In genomic region chr7:44429534-44430488, GRCm38 (mm10) we compare ENCODE assay signal across 9 mouse cellular contexts. TPM values are rescaled to one million over a fixed set of nuclear protein-coding genes. Genes with fewer than 3 reads are reported as not detected.
DNase-seq lines count a peak whose midpoint lies in the region; ATAC-seq and TF ChIP-seq lines count a peak whose summit lies in the region.
"Had no signal": no experiment of that assay in that cellular context is flagged by ENCODE, and none has a peak within 500 bp of the region (broad histone marks: within the 10 kb centered on the region; RNA-seq: fewer than 3 reads in every experiment).

No protein-coding gene starts in this region.

- DNase-seq in heart, embryonic 10.5 days (ENCODE audit: low spot score): no peak
- DNase-seq in heart, adult 8-10 months (ENCODE audit: low spot score): no peak
- DNase-seq in forebrain, embryonic 10.5 days (ENCODE audit: extremely low spot score, low spot score): peak; percentile 36
- DNase-seq in left cerebral cortex, postnatal 25 days (ENCODE audit: low spot score in 2 of 2): peak; percentile 60 to 71
- peak; percentile 39 for DNase-seq in retina, postnatal 1 day
- DNase-seq in gastrocnemius, postnatal 4 days (ENCODE audit: low spot score in 2 of 2): no peak

- intact Hi-C loops in left cerebral cortex, postnatal 25 days (cut with DNase I): loop anchor here (1.0 kb wide), 1 partner anchor 11 kb away; no protein-coding TSS in a partner anchor

- 0 out of 2 replicates have a peak overlapping the region, but pooled peaks have one; percentile 3 for H3K27ac ChIP-seq in heart, embryonic 10.5 days
- H3K27ac ChIP-seq in ES-Bruce4 (ENCODE audit: insufficient read depth, low read length): no peak overlapping the region
- H3K27ac ChIP-seq in forebrain, embryonic 10.5 days: peak overlapping the region; percentile 98

- no peak overlapping the region for H3K9ac ChIP-seq in ES-Bruce4 (ENCODE audit: low read depth, poor library complexity, severe bottlenecking)

- H3K4me3 ChIP-seq in heart, embryonic 10.5 days: peak overlapping the region; percentile 62
- peak overlapping the region; percentile 42 for H3K4me3 ChIP-seq in ES-Bruce4 (ENCODE audit: low read depth, low read length)
- H3K4me3 ChIP-seq in forebrain, embryonic 10.5 days: peak overlapping the region; percentile 81
- H3K4me3 ChIP-seq: megakaryocyte, embryonic 14.5 days had no signal

- WGBS in heart, embryonic 10.5 days: 2% methylated on average over 32 of the region's 32 CpGs
- under 1% methylated on average over 31 of the region's 32 CpGs for WGBS in forebrain, embryonic 10.5 days

- ATAC-seq in CD4-positive, CD25-positive, alpha-beta regulatory T cell, adult 4 months: no peak

- no peaks in the 10 kb centered on the region for H3K9me3 ChIP-seq in heart, embryonic 10.5 days
- no peaks in the 10 kb centered on the region for H3K9me3 ChIP-seq in ES-Bruce4 (replicated peaks; ENCODE audit: control insufficient read depth, insufficient read depth, low read length, poor library complexity, severe bottlenecking)
- no peaks in the 10 kb centered on the region for H3K9me3 ChIP-seq in forebrain, embryonic 10.5 days
- H3K9me3 ChIP-seq: megakaryocyte, embryonic 14.5 days had no signal

- TF ChIP-seq EP300 in ES-Bruce4 (IDR thresholded peaks at IDR 0.05; ENCODE audit: insufficient read depth, low read depth, low read length): no peak

- no peak for TF ChIP-seq POLR2A in ES-Bruce4 (IDR thresholded peaks at IDR 0.05; ENCODE audit: insufficient read depth, low read length)

- H3K36me3 ChIP-seq in heart, embryonic 10.5 days: no peaks in the 10 kb centered on the region
- no peaks in the 10 kb centered on the region for H3K36me3 ChIP-seq in ES-Bruce4 (ENCODE audit: control insufficient read depth, insufficient read depth, low read length, poor library complexity, severe bottlenecking)
- H3K36me3 ChIP-seq in forebrain, embryonic 10.5 days (replicated peaks): peaks cover 6% of the 10 kb centered on the region; the same call in 1 of the 2 replicates

- TF ChIP-seq CTCF in ES-Bruce4 (IDR thresholded peaks at IDR 0.05; ENCODE audit: low read depth, low read length): no peak

- H3K27me3 ChIP-seq in heart, embryonic 10.5 days (ENCODE audit: insufficient read depth, poor library complexity, severe bottlenecking): peaks cover 87% of the 10 kb centered on the region
- no peaks in the 10 kb centered on the region; the same call in 1 of the 2 replicates for H3K27me3 ChIP-seq in ES-Bruce4 (ENCODE audit: control insufficient read depth, insufficient read depth, low read length, poor library complexity, severe bottlenecking)
- H3K27me3 ChIP-seq in forebrain, embryonic 10.5 days (ENCODE audit: poor library complexity, severe bottlenecking): peaks cover 67% of the 10 kb centered on the region

- H3K4me1 ChIP-seq in heart, embryonic 10.5 days: peaks cover 24% of the 10 kb centered on the region
- peaks cover 2% of the 10 kb centered on the region for H3K4me1 ChIP-seq in ES-Bruce4 (ENCODE audit: control insufficient read depth, insufficient read depth, low read length)
- peaks cover 72% of the 10 kb centered on the region for H3K4me1 ChIP-seq in forebrain, embryonic 10.5 days

RNA-seq across cellular contexts. Expression of gene Lrrc4b, which starts 1.0 kb away (rescaled TPM):
- polyA plus RNA-seq in heart, embryonic 10.5 days (2016; fragmentation: Nextera tagmentation; extraction: Ambion mirVana): 1.2 and 1.7 TPM in 2 replicates
- 10 to 100 TPM; 33.5 to 37.9 (median 36.4) TPM for total RNA-seq in heart, adult 8-10 months (2022)
- not detected in 2 replicates for polyA plus RNA-seq in ES-Bruce4 (2011; ENCODE audit: insufficient read depth, insufficient read length, low read depth, missing spikeins)
- 1.8 and 2.1 TPM in 2 replicates for polyA plus RNA-seq in forebrain, embryonic 10.5 days (2016; fragmentation: Nextera tagmentation; extraction: Ambion mirVana)
- 100 to 1,000 TPM; 268 to 278 TPM for total RNA-seq in left cerebral cortex, postnatal 25 days (2021)
- not detected for polyA plus RNA-seq in CD4-positive, CD25-positive, alpha-beta regulatory T cell, adult 4 months (2017; shearing (Covaris generic))
- total RNA-seq in gastrocnemius, postnatal 4 days (2021): 1 to 10 TPM; 4.0 to 4.2 TPM

RNA-seq across cellular contexts. Expression of gene Aspdh, which starts 35.4 kb away (rescaled TPM):
- 0.83 and 1.8 TPM in 2 replicates for polyA plus RNA-seq in heart, embryonic 10.5 days (2016; fragmentation: Nextera tagmentation; extraction: Ambion mirVana)
- 1 to 10 TPM in 1 of 4 experiments, under 1 TPM in 1, not detected in 2; 0.79 to 1.5 TPM for total RNA-seq in heart, adult 8-10 months (2022)
- not detected in 2 replicates for polyA plus RNA-seq in ES-Bruce4 (2011; ENCODE audit: insufficient read depth, insufficient read length, low read depth, missing spikeins)
- 1.3 and 1.5 TPM in 2 replicates for polyA plus RNA-seq in forebrain, embryonic 10.5 days (2016; fragmentation: Nextera tagmentation; extraction: Ambion mirVana)
- 10 to 100 TPM in 1 of 2 experiments, 1 to 10 TPM in 1; 9.6 to 10.1 TPM for total RNA-seq in left cerebral cortex, postnatal 25 days (2021)
- polyA plus RNA-seq in CD4-positive, CD25-positive, alpha-beta regulatory T cell, adult 4 months (2017; shearing (Covaris generic)): under 1 TPM in 1 of 2 experiments, not detected in 1; 0.73 TPM
- total RNA-seq in gastrocnemius, postnatal 4 days (2021): not detected

RNA-seq across cellular contexts. Expression of gene Josd2, which starts 38.0 kb away (rescaled TPM):
- 158 and 196 TPM in 2 replicates for polyA plus RNA-seq in heart, embryonic 10.5 days (2016; fragmentation: Nextera tagmentation; extraction: Ambion mirVana)
- total RNA-seq in heart, adult 8-10 months (2022): 100 to 1,000 TPM; 109 to 130 (median 125) TPM
- 9.7 and 12.3 TPM in 2 replicates for polyA plus RNA-seq in ES-Bruce4 (2011; ENCODE audit: insufficient read depth, insufficient read length, low read depth, missing spikeins)
- polyA plus RNA-seq in forebrain, embryonic 10.5 days (2016; fragmentation: Nextera tagmentation; extraction: Ambion mirVana): 74.9 and 78.5 TPM in 2 replicates
- 10 to 100 TPM; 73.6 to 86.0 TPM for total RNA-seq in left cerebral cortex, postnatal 25 days (2021)
- polyA plus RNA-seq in CD4-positive, CD25-positive, alpha-beta regulatory T cell, adult 4 months (2017; shearing (Covaris generic)): 10 to 100 TPM; 54.9 to 76.4 TPM
- 10 to 100 TPM; 67.2 to 77.6 TPM for total RNA-seq in gastrocnemius, postnatal 4 days (2021)

RNA-seq across cellular contexts. Expression of gene 1700008O03Rik, which starts 44.2 kb away (rescaled TPM):
- polyA plus RNA-seq in heart, embryonic 10.5 days (2016; fragmentation: Nextera tagmentation; extraction: Ambion mirVana): 0.49 and 0.83 TPM in 2 replicates
- under 1 TPM in 1 of 4 experiments, not detected in 3; 0.46 TPM for total RNA-seq in heart, adult 8-10 months (2022)
- polyA plus RNA-seq in ES-Bruce4 (2011; ENCODE audit: insufficient read depth, insufficient read length, low read depth, missing spikeins): 7.7 and 8.3 TPM in 2 replicates
- polyA plus RNA-seq in forebrain, embryonic 10.5 days (2016; fragmentation: Nextera tagmentation; extraction: Ambion mirVana): 1.6 and 2.1 TPM in 2 replicates
- total RNA-seq in left cerebral cortex, postnatal 25 days (2021): 1 to 10 TPM; 1.9 to 2.2 TPM
- polyA plus RNA-seq in CD4-positive, CD25-positive, alpha-beta regulatory T cell, adult 4 months (2017; shearing (Covaris generic)): not detected
- not detected for total RNA-seq in gastrocnemius, postnatal 4 days (2021)

RNA-seq across cellular contexts. Expression of gene Syt3, which starts 45.9 kb away (rescaled TPM):
- 0.74 and 0.78 TPM in 2 replicates for polyA plus RNA-seq in heart, embryonic 10.5 days (2016; fragmentation: Nextera tagmentation; extraction: Ambion mirVana)
- total RNA-seq in heart, adult 8-10 months (2022): 1 to 10 TPM; 2.4 to 3.7 (median 3.1) TPM
- 1.8 and 1.9 TPM in 2 replicates for polyA plus RNA-seq in ES-Bruce4 (2011; ENCODE audit: insufficient read depth, insufficient read length, low read depth, missing spikeins)
- 3.2 and 4.1 TPM in 2 replicates for polyA plus RNA-seq in forebrain, embryonic 10.5 days (2016; fragmentation: Nextera tagmentation; extraction: Ambion mirVana)
- total RNA-seq in left cerebral cortex, postnatal 25 days (2021): 10 to 100 TPM; 60.0 to 65.0 TPM
- polyA plus RNA-seq in CD4-positive, CD25-positive, alpha-beta regulatory T cell, adult 4 months (2017; shearing (Covaris generic)): not detected
- total RNA-seq in gastrocnemius, postnatal 4 days (2021): under 1 TPM; 0.34 to 0.49 TPM

Comparison
In these comparisons a context has a peak if more than half of its experiments do, and no peak if none do; other contexts are left out.
1. DNase-seq: peak in forebrain, embryonic 10.5 days (single experiment), left cerebral cortex, postnatal 25 days (2 of 2) and retina, postnatal 1 day (single experiment); none in heart, embryonic 10.5 days (single experiment), heart, adult 8-10 months (single experiment) and gastrocnemius, postnatal 4 days (0 of 2).
2. Peak in every context shown above with its lines, with median percentiles within 50 percentile points of each other: H3K4me3 ChIP-seq.